Mouse (Mus musculus) bone marrow macrophage, adult 2 months (primary cell): ENCODE measurements at regions not wholly inside any gene's neighbourhood (a gene's known extent, or its start where the extent isn't known, plus 50 kb on each side); places are given as distances from the start of the nearest gene placed in this dataset.

Experiments used
- H3K27ac ChIP-seq: 2 replicates; pipeline ENCODE4 v1.5.1; 2012; ENCODE audit warnings: low read depth, low read length; ENCODE audit not compliant: insufficient read depth
- H3K4me1 ChIP-seq: 2 replicates; pipeline ENCODE4 v1.6.1; 2012; ENCODE audit warnings: low read length; ENCODE audit not compliant: control insufficient read depth, insufficient read depth
- H3K4me3 ChIP-seq: 2 replicates; pipeline ENCODE4 v1.5.1; 2012; ENCODE audit warnings: mild to moderate bottlenecking, low read length, moderate library complexity; ENCODE audit not compliant: insufficient read depth
- CTCF ChIP-seq: IDR thresholded peaks from 2 replicates; pipeline ENCODE4 v1.5.1; 2012; ENCODE audit warnings: low read depth, mild to moderate bottlenecking, low read length, moderate library complexity
- POLR2A ChIP-seq: IDR thresholded peaks from 2 replicates; pipeline ENCODE4 v1.6.1; 2012; ENCODE audit warnings: mild to moderate bottlenecking, low read depth, low read length, borderline replicate concordance

DNA sequence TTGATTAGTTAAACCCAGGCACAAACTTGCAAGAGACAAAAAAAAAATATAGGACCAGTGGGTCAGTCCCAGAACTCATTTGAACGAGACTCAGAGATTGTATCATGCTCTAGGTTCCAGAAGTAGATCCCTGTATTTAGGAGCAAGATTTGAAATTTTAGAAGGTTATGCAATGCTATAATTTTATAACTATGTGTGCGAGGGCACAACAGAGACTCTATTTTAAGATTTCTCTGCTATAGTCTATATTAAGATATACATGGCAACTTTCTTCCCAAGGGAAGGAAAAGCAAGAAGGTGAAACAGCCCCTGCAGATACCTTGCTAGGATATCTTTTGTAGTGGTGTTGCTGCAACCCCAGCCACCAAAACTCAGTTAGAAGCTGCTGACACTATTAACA, 55.7 kb downstream of the Otor start:
- Histone ChIP-seq H3K4me3 (no peak overlapping the region), H3K4me1 (no peaks in the 10 kb centered on the region), H3K27ac (no peak overlapping the region)
- no peak for TF ChIP-seq CTCF
- no peak for TF ChIP-seq POLR2A

DNA sequence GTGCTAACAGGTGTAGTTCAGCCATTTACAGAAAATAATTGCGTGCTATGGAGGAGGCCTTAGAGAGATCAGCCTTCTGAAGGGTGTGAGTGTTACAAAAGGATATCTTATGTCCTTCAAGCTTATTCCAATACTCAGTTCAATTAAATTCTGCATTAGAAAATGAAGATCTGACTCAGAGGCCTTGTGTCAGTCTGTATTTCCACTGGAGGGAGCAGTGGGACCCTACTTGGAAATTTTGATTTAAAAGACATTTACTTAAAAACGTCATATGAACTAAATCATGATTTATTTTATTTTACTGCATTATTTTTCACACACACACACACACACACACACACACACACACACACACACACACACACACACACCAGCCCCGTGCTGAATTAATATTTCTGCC, 70.9 kb downstream of the Otor start:
- no peak overlapping the region for H3K4me3 ChIP-seq
- TF ChIP-seq POLR2A (no peak), CTCF (no peak)

DNA sequence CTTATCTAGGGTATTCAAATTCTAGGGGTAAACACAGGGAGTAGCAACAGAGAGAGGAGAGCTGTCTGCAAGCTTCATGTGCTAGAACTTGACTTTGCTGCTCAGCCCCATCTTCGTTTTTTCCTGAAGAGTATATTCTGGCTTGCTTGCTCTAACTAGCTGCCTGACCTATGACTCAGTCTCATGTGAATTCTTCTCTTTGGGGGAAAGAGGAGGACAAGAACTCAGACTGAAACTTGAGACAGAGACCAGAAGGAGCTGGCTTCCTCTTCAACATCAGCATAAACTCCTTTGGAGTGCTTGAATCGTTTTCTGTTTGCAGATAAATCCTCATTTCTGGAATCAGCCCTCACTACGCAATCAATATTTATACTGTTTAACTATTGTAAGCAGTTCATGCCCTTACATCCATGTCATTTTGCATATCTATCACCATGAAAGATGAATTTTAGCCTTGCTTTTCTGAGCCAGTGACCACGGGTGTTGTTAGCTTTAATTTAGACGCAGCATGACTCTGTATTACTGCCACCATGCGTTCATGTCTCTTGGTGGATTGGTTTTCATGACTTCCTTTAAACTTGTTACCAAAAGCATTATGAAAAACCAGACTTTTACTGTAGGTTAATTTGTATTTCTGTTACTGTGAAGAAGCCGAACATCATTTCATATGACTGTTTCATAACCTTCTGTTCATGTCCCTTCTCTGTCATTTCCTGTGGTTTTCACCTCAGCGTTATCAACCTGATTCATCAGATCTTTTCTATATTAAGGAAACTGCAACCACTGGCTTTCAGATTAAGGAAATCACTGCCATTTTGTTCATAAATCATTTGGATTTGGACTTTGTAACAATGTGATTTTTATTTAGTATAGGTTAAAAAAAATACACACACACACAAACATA, 86.1 kb downstream of the Otor start:
- H3K4me3 ChIP-seq = no peak overlapping the region
- H3K27ac ChIP-seq = peak overlapping the region; percentile 52
- peaks cover 6% of the 10 kb centered on the region; the same call in 1 of the 2 replicates for H3K4me1 ChIP-seq
- TF ChIP-seq CTCF (no peak), POLR2A (no peak)

More for the DNA sequence above, 70.9 kb downstream of the Otor start:
- H3K4me1 ChIP-seq = no peaks in the 10 kb centered on the region
- no peak overlapping the region for H3K27ac ChIP-seq

GRCm38 (mm10) chr2:143166771-143167170, 88.5 kb downstream of the Otor start:
- peaks cover 6% of the 10 kb centered on the region; the same call in 1 of the 2 replicates for H3K4me1 ChIP-seq
- no peak overlapping the region for H3K27ac ChIP-seq
- no peak overlapping the region for H3K4me3 ChIP-seq
- TF ChIP-seq CTCF = no peak
- TF ChIP-seq POLR2A = no peak

DNA sequence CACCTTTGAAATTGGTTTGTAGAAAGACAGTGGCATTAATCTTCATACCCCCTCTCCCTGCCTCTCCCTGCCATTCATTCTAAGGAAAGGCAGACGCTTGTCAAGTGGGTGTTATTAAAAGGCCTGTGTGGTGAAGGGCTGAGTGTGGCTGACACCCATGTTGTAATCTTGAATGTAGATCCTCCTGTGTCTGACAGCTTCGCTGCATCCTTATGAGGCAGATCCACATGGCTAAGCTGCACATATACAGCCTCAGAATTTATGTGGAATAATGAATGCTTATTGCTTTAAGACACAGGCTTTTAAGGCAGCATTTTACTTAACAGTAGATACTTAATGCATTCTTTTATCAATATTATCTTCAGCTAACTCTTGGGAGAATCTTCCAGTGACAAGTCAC, 92.4 kb downstream of the Otor start:
- Histone ChIP-seq H3K27ac (no peak overlapping the region), H3K4me1 (no peaks in the 10 kb centered on the region)
- TF ChIP-seq CTCF (no peak), POLR2A (no peak)

GRCm38 (mm10) chr2:143184614-143185013, 106.3 kb downstream of the Otor start:
- TF ChIP-seq POLR2A (no peak), CTCF (no peak)

More for the DNA sequence above, 92.4 kb downstream of the Otor start:
- no peak overlapping the region for H3K4me3 ChIP-seq

DNA sequence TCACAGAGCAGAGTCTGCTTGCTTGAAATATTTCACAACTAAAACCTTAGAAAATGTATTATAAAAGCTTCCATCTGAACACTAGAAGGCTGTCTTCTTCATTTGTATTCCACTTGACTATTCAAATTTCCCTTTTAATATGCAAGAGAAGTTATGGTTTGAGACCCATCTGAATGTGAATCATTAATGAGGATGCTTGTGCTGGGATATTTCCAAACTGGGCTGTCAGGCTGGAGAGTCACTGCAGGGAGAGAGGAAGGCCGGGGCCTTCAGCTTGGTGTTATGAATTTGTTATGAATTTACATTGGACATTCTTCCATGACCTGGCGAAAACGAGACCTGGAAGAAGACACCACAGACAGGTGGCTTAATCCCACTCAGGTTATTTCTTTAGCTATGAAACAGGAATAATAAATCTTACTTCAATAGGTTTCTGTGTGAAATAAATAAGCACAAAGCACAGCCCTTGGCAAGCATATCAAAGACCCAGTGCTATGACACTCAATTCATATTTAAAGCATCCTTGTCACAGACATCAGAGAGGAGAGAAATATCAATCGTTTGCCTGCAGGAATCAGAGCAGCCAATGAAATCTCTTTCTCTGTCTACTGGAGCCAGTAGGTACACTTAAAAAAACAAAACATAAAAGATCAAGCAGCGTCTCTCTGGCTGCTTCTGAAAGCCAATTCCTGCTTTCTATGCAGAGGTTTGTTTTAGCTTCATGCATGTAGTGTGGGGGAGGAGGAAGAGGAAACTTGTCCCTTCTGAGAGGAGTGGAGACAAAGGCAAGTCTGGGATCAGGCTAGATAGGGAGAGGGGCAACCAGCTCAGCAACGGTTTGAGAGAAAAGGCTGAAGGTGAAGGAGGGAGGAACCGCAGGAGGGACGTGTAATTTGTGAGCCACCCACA, 114.2 kb downstream of the Otor start:
- Histone ChIP-seq H3K27ac (no peak overlapping the region), H3K4me3 (no peak overlapping the region), H3K4me1 (no peaks in the 10 kb centered on the region)
- no peak for TF ChIP-seq CTCF
- TF ChIP-seq POLR2A = no peak

More at GRCm38 (mm10) chr2:143184614-143185013, 106.3 kb downstream of the Otor start:
- no peak overlapping the region for H3K27ac ChIP-seq
- no peak overlapping the region for H3K4me3 ChIP-seq
- H3K4me1 ChIP-seq = no peaks in the 10 kb centered on the region

DNA sequence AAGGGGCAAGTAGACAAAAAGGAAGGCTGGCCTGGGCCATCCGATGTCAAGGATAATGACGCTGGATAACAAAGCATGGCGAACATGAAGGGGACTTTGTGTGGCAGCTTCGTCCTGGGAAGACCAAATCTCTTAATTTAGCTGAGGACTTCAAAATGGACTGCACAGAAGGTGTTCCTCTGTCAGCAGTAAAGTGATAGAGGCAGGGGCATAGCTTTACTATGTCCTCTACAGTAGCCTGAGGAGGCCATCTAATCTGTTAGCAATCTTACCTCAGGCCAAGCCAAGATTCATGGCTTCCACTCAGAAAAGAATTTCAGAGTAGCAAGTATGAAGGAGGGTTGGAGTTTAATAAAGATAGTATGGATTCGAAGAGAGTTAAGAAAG, 114.9 kb downstream of the Otor start:
- Histone ChIP-seq H3K27ac (no peak overlapping the region), H3K4me1 (no peaks in the 10 kb centered on the region), H3K4me3 (no peak overlapping the region)
- TF ChIP-seq CTCF = no peak
- no peak for TF ChIP-seq POLR2A

DNA sequence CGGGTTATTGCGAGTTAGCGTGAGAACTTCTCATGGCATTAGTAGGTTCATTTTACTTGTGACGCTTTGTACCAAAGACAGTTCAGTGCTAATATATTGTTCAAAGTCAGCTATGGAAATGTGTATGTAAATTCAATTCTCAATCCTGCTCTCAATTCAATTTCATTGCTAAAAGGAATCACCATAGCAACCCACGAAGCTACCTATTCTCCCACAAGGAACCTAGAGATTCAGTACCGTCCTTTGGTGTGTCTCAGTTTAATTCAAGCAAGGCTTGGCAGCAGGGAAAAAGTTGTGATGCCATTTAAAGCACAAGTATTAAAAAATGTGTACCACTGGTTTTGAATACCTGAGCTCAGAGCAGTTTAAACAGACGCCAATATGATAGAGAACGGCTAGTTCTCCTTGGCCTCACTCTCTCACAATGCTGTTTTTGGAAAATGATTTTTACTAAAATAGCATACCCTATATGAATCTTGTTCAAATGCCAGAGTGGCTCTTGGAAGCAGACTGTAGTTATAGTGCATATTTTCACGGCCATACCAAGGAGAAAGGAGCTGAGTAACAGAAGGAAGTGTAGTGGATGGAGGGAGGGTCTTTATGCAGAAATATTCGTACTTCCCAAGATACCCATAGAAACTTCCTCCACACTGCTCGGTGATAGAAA, 121.4 kb downstream of the Otor start:
- TF ChIP-seq POLR2A = no peak
- no peak for TF ChIP-seq CTCF
- Histone ChIP-seq H3K4me1 (no peaks in the 10 kb centered on the region), H3K27ac (no peak overlapping the region)

DNA sequence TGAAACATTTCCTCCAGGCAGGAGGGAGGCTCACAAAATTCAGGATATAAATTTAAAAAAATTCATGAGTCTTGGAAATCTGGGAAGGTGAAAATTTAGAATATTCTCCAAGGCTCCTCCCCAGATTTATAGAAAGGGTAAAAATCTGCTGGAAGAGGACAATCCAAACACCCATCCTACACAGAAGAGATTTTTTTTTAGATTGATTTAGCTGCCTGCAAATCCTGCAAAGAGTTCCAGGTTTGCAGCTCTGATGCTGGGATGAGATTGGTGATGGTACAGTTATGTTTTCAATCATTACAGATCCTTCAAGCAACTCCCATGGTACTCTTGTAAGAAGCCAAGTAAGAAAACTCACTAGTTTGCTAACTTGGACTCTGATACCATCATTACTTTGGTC, 127.8 kb downstream of the Otor start:
- TF ChIP-seq CTCF (no peak), POLR2A (no peak)
- H3K27ac ChIP-seq = no peak overlapping the region
- no peaks in the 10 kb centered on the region for H3K4me1 ChIP-seq
- H3K4me3 ChIP-seq = no peak overlapping the region

More for the DNA sequence above, 121.4 kb downstream of the Otor start:
- no peak overlapping the region for H3K4me3 ChIP-seq
